Mouse (Mus musculus) kidney, postnatal 14 days (tissue): ENCODE measurements around the gene Gpr143.
"Not testable (repeated sequence)": the region's sequence is repeated elsewhere in the genome, so short reads cannot be mapped to it uniquely, and the experiment has no call there.

Experiments
- DNase-seq: peaks from one replicate; pipeline ENCODE4 v3.0.0; 2022; ENCODE audit warnings: mixed read lengths

Gpr143 gene

GRCm38 (mm10) chrX:152781720-152782403 is at the start of gene Gpr143:
Gene Gpr143, plus strand, starts transcription at chrX:152781921.
- DNase-seq: peak; percentile 41

GRCm38 (mm10) chrX:152735283-152735682 is 46.4 kb upstream of the Gpr143 start:
- DNase-seq: no peak

- no peak for DNase-seq
Measured at GRCm38 (mm10) chrX:152738191-152738590, 43.5 kb upstream of the Gpr143 start.

GRCm38 (mm10) chrX:152738759-152739368 is 42.9 kb upstream of the Gpr143 start:
- DNase-seq: no peak

GRCm38 (mm10) chrX:152743642-152744041 is 38.1 kb upstream of the Gpr143 start:
- DNase-seq: no peak

GRCm38 (mm10) chrX:152745925-152746324 is 35.8 kb upstream of the Gpr143 start:
- DNase-seq: no peak

GRCm38 (mm10) chrX:152755819-152756218 is 25.9 kb upstream of the Gpr143 start:
- DNase-seq: no peak

GRCm38 (mm10) chrX:152756293-152756692 is 25.4 kb upstream of the Gpr143 start:
- DNase-seq: no peak

GRCm38 (mm10) chrX:152762437-152762836 is 19.3 kb upstream of the Gpr143 start:
- no peak for DNase-seq

- DNase-seq: no peak
Measured at GRCm38 (mm10) chrX:152762855-152763254, 18.9 kb upstream of the Gpr143 start.

- no peak for DNase-seq
Measured at GRCm38 (mm10) chrX:152764171-152764570, 17.6 kb upstream of the Gpr143 start.

GRCm38 (mm10) chrX:152768891-152769599 is 12.7 kb upstream of the Gpr143 start, which contains the start of gene Shroom2:
Gene Shroom2, minus strand, starts transcription at chrX:152769465.
- DNase-seq: peak; percentile 52

GRCm38 (mm10) chrX:152769600-152770157 is 12.0 kb upstream of the Gpr143 start:
- peak; percentile 87 for DNase-seq

- DNase-seq: no peak
Measured at GRCm38 (mm10) chrX:152788129-152788528, 6.4 kb downstream of the Gpr143 start.

- no peak for DNase-seq
Measured at GRCm38 (mm10) chrX:152788611-152789010, 6.9 kb downstream of the Gpr143 start.

- no peak for DNase-seq
Measured at GRCm38 (mm10) chrX:152805317-152805716, 23.6 kb downstream of the Gpr143 start.

- DNase-seq: no peak
Measured at GRCm38 (mm10) chrX:152813339-152813738, 31.6 kb downstream of the Gpr143 start.

GRCm38 (mm10) chrX:152818996-152819395 is 37.3 kb downstream of the Gpr143 start:
- DNase-seq: peak; percentile 20

- not testable (repeated sequence) for DNase-seq
Measured at GRCm38 (mm10) chrX:152831003-152831550, 49.4 kb downstream of the Gpr143 start.

- peak; percentile 15 for DNase-seq
Measured at GRCm38 (mm10) chrX:152834940-152835339, 53.2 kb downstream of the Gpr143 start.

- DNase-seq: no peak
Measured at GRCm38 (mm10) chrX:152855076-152855772, 73.5 kb downstream of the Gpr143 start.
